Comparison of ENCODE assay signal across 23 mouse cellular contexts in the genomic region with DNA sequence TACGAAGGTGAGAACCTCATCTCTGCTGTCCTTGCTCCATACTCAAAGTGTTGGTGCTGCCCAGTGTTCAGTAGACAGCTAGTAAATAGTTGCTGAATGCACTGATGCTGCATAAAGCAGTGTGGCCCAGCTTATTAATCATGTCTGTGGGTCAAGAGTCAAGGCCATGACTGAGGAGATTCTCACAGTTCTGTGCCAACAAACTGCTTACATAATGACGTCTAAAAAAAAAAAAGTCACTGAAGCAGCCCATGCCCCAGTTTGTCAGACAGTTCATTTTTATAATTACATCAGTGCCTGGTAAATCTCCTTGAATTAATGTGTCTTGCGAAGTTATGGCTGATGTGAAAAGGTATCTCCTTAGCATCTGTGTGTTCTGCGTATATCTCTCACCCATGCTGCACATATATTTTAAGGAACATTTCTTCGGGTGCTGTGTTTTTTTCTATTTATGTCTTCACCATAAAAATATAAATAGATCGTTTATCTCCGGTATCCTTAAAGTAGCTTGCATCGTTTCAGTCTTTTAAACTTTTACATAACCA.
DNase-seq lines count a peak whose midpoint lies in the region; ATAC-seq and TF ChIP-seq lines count a peak whose summit lies in the region.
"Had no signal": no experiment of that assay in that cellular context is flagged by ENCODE, and none has a peak within 500 bp of the region (broad histone marks: within the 10 kb centered on the region; RNA-seq: fewer than 3 reads in every experiment).

No protein-coding gene starts in this region.

- no peaks in the 10 kb centered on the region for H3K9me3 ChIP-seq in kidney, embryonic 14.5 days (ENCODE audit: control insufficient read depth, low read length)
- H3K9me3 ChIP-seq: embryonic facial prominence, embryonic 10.5 days; forebrain, embryonic 15.5 days; heart, embryonic 12.5 days; lung, embryonic 15.5 days; megakaryocyte, embryonic 14.5 days; midbrain, embryonic 13.5 days had no signal

- H3K36me3 ChIP-seq in kidney, embryonic 14.5 days (ENCODE audit: control insufficient read depth, insufficient read depth, low read length) = no peaks in the 10 kb centered on the region
- H3K36me3 ChIP-seq: embryonic facial prominence, embryonic 10.5 days; forebrain, embryonic 15.5 days; heart, embryonic 12.5 days; lung, embryonic 15.5 days; midbrain, embryonic 13.5 days had no signal

- H3K4me1 ChIP-seq in kidney, embryonic 14.5 days (ENCODE audit: control insufficient read depth, insufficient read depth, low read length) = no peaks in the 10 kb centered on the region
- H3K4me1 ChIP-seq: embryonic facial prominence, embryonic 10.5 days; megakaryocyte, embryonic 14.5 days had no signal

- H3K9ac ChIP-seq in kidney, embryonic 14.5 days (ENCODE audit: low read depth, low read length) = no peak overlapping the region
- H3K9ac ChIP-seq: forebrain, embryonic 15.5 days; heart, embryonic 12.5 days; liver, embryonic 14.5 days; lung, embryonic 15.5 days; midbrain, embryonic 13.5 days had no signal

- no peak for ATAC-seq in kidney, embryonic 14.5 days (ENCODE audit: low FRiP score, low TSS enrichment)
- no peak for ATAC-seq in cerebellum, adult (ENCODE audit: insufficient number of reproducible peaks, low FRiP score, low TSS enrichment)
- ATAC-seq: forebrain, embryonic 15.5 days; midbrain, embryonic 13.5 days had no signal

- intact Hi-C loops in left cerebral cortex, adult 2 months (cut with DNase I) = loop anchor here (5.0 kb wide), 1 partner anchor 145 kb away; no protein-coding TSS in a partner anchor
- intact Hi-C loops in left cerebral cortex, postnatal 10 days (cut with DNase I) = no loop called here

- DNase-seq in kidney, adult 11 months = peak; percentile 28
- DNase-seq in left cerebral cortex, adult 2 months (ENCODE audit: extremely low spot score in 1 of 2, low spot score in 2 of 2) = no peak
- DNase-seq in left cerebral cortex, postnatal 10 days (ENCODE audit: extremely low spot score in 1 of 2, low spot score in 2 of 2) = no peak
- DNase-seq in adrenal gland, postnatal 36 days = peak; percentile 22 to 48
- DNase-seq in spleen, postnatal 10 days (ENCODE audit: low spot score in 2 of 2) = no peak
- DNase-seq: cerebellum, adult 11 months; cerebellum, adult 9-11 months; gastrocnemius, postnatal 14 days; heart, adult 18-20 months; heart, postnatal 10 days; lung, postnatal 36 days; right cerebral cortex, postnatal 14 days; thymus, postnatal 25 days had no signal

- no peak overlapping the region for H3K4me3 ChIP-seq in kidney, embryonic 14.5 days (ENCODE audit: low read length)
- H3K4me3 ChIP-seq in left cerebral cortex, adult 2 months = no peak overlapping the region
- H3K4me3 ChIP-seq: embryonic facial prominence, embryonic 10.5 days; forebrain, embryonic 15.5 days; heart, embryonic 12.5 days; lung, embryonic 15.5 days; megakaryocyte, embryonic 14.5 days; midbrain, embryonic 13.5 days had no signal

- TF ChIP-seq CTCF in left cerebral cortex, adult 2 months (IDR thresholded peaks at IDR 0.05) = no peak

- no peaks in the 10 kb centered on the region for H3K27me3 ChIP-seq in kidney, embryonic 14.5 days (ENCODE audit: control insufficient read depth, insufficient read depth, low read length)
- H3K27me3 ChIP-seq: forebrain, embryonic 15.5 days; heart, embryonic 12.5 days; lung, embryonic 15.5 days; megakaryocyte, embryonic 14.5 days; midbrain, embryonic 13.5 days had no signal

- H3K4me2 ChIP-seq in kidney, embryonic 14.5 days (replicated peaks; ENCODE audit: low read depth, low read length) = no peak overlapping the region
- H3K4me2 ChIP-seq: forebrain, embryonic 15.5 days; heart, embryonic 12.5 days; lung, embryonic 15.5 days; midbrain, embryonic 13.5 days had no signal

- H3K27ac ChIP-seq in kidney, embryonic 14.5 days (ENCODE audit: low read depth, low read length) = no peak overlapping the region
- H3K27ac ChIP-seq in left cerebral cortex, adult 2 months = peak overlapping the region; percentile 61
- H3K27ac ChIP-seq: embryonic facial prominence, embryonic 10.5 days; forebrain, embryonic 15.5 days; kidney, postnatal 0 days; liver, embryonic 14.5 days; lung, embryonic 15.5 days; midbrain, embryonic 13.5 days had no signal

- 83% methylated on average over 8 of the region's 8 CpGs for WGBS in kidney, embryonic 14.5 days

Comparison
In these comparisons a context has a peak if more than half of its experiments do, and no peak if none do; other contexts are left out.
1. DNase-seq: peak in kidney, adult 11 months (single experiment) and adrenal gland, postnatal 36 days (2 of 2); none in left cerebral cortex, adult 2 months (0 of 2), left cerebral cortex, postnatal 10 days (0 of 2) and spleen, postnatal 10 days (0 of 2).